Mouse (Mus musculus): ENCODE measurements around the gene Adam17. TPM values are rescaled to one million over a fixed set of nuclear protein-coding genes. Genes with fewer than 3 reads are reported as not detected.

Adam17 gene
- polyA plus RNA-seq, 1 experiment from 2014 or later: 22.4 TPM

Other genes starting within 250 kb of the Adam17 start
- gene Cpsf3, start 88.2 kb downstream of the Adam17 start, polyA plus RNA-seq (2014; fragmentation: Nextera tagmentation; extraction: Ambion mirVana): 91.9 and 107 TPM in 2 replicates
- 40.8 and 42.4 TPM in 2 replicates for gene Itgb1bp1, start 87.3 kb downstream of the Adam17 start, polyA plus RNA-seq (2014; fragmentation: Nextera tagmentation; extraction: Ambion mirVana)
- gene Iah1, start 57.2 kb downstream of the Adam17 start, polyA plus RNA-seq (2014; fragmentation: Nextera tagmentation; extraction: Ambion mirVana): 34.1 and 40.1 TPM in 2 replicates
- gene Ywhaq, start 44.0 kb upstream of the Adam17 start, polyA plus RNA-seq (2014; fragmentation: Nextera tagmentation; extraction: Ambion mirVana): 1,283 and 1,390 TPM in 2 replicates

All from midbrain, embryonic 14.5 days (tissue).